Mouse (Mus musculus) cerebellum, postnatal 25 days (tissue): Measurements from ENCODE around the gene Taok1.
"Not testable (repeated sequence)": the region's sequence is repeated elsewhere in the genome, so short reads cannot be mapped to it uniquely, and the experiment has no call there.

Experiments used
- DNase-seq, 2 experiments: peaks; one replicate each; pipeline ENCODE4 v3.0.0; 2021; ENCODE audit warnings: mixed read lengths in 2 of 2

Taok1 gene

GRCm38 (mm10) chr11:77545261-77545660 lies 62.4 kb downstream of the Taok1 start:
- no peak for DNase-seq

GRCm38 (mm10) chr11:77532202-77532846 lies 75.3 kb downstream of the Taok1 start:
- no peak for DNase-seq

GRCm38 (mm10) chr11:77530862-77531261 lies 76.8 kb downstream of the Taok1 start:
- DNase-seq: no peak

DNA sequence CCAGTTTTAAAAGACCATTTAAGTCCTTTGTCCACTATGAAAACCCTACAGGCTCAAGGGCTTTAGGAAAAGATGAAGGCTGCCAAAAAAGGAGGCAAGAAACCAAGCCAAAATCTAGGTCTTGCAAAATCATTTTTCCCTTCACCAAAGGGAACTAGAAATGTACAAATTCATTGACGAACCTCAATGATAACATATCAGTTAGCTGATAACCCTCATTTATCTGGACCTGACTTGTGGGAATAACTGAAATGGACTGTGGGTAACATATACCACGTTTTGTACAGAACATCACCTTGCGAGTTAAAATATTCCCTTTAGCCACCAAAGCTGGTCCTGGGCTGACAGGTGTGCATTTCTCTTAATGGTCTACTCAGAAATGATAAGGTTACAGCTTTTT lies 78.0 kb downstream of the Taok1 start:
- no peak for DNase-seq

DNA sequence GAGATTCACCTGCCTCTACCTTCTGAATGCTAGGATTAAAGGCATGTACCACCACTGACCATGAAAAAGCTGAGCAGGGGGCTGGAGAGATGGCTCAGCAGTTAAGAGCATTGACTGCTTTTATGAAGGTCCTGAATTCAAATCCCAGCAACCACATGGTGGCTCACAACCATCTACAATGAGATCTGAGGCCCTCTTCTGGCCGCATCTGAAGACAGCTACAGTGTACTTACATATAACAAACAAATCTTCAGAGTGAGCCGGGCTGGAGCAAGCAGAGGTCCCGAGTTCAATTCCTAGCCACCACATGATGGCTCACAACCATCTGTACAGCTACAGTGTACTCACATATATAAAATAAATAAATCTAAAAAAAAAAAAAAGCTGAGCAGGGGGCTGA lies 79.2 kb downstream of the Taok1 start:
- not testable (repeated sequence) for DNase-seq

GRCm38 (mm10) chr11:77525804-77526486 lies 81.7 kb downstream of the Taok1 start:
- no peak for DNase-seq

- DNase-seq: peak in 1 of 2 experiments; percentile 12
Measured at GRCm38 (mm10) chr11:77520601-77521529, 86.8 kb downstream of the Taok1 start.

GRCm38 (mm10) chr11:77519043-77519442 lies 88.6 kb downstream of the Taok1 start, which contains the start of gene Gm10392:
TSS of gene Gm10392 (minus strand) at chr11:77519198.
- DNase-seq: peak in 1 of 2 experiments; percentile 7

- DNase-seq: peak in 1 of 2 experiments; percentile 10
Measured at GRCm38 (mm10) chr11:77518051-77518798, 89.4 kb downstream of the Taok1 start.

DNA sequence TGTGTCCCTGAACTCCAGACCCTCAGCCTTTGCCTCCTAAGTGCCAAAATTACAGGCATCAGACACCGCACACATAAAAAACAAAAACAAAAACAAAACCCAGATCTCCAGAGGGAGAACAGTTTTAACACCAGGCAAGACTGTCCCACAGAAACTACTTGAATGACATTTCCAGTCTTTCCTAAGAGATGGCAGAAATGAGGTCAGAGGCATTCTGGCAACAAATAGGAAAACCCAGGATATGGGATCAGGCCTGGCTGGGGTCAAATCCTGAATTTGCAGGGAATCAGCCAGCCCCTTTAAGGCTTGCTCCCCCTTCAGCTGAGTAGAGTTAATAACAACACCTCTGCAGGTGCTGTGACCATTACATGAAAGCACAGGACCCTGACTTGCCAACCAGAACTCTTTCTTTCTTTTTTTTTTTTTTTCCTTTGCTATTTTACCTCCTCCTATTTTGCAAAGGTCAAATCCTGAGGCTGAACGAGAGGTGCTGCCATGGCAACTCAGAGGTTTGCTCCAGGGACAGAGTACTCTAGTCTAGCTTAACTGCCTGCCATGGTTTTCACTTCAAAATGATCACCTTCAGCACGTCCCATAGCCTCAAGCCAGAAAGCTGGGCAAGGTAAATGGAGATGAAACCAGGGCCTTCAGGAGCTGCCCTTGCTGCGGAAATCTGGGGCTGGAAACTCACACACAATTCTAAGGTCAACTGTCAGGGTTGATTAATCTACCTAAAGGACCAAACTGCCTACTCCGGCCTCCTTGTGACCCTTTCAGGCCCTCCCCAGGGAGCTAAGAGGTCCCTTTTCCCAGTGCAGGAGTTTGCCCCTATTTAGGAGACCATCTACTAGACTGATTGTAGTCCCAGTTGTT lies 90.8 kb downstream of the Taok1 start:
- no peak for DNase-seq

DNA sequence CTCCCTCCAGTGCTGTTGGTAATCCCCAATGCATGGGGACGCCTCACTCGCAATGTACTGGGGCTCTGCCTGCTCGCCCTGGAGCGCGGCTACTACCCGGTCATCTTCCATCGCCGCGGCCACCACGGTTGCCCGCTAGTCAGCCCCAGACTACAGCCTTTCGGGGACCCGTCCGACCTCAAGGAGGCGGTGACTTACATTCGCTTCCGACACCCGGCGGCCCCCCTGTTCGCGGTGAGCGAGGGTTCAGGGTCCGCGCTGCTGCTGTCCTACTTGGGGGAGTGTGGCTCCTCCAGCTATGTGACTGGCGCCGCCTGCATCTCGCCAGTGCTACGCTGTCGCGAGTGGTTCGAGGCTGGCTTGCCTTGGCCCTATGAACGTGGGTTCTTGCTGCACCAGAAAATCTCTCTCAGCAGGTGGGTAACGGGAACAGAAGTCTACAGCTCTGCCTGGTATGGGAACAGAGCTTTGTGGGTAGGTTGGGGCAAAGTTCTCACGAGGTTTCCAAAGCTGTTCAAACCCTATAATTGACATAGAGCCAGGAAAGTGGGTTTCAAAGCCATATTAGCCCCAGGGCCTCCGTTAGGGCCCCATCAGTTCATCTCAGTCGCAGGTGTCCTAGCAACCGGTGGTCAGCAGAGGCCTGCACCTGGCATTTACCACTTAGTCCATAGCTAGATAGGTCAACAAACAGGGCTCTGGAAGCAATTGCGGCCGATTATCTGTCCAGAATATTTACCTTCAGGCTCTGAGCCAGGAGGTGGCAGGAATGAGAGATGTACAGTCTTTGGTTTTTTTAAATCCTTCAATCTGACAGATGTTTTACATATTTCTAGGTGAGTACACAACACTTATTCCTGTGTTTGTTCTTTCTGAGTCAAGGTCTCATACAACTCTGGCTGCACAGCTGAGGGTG lies 91.7 kb downstream of the Taok1 start, which contains the start of gene Trp53i13:
Gene Trp53i13, minus strand, starts transcription at position 344 of the 916 bp plus-strand sequence.
- no peak for DNase-seq

DNA sequence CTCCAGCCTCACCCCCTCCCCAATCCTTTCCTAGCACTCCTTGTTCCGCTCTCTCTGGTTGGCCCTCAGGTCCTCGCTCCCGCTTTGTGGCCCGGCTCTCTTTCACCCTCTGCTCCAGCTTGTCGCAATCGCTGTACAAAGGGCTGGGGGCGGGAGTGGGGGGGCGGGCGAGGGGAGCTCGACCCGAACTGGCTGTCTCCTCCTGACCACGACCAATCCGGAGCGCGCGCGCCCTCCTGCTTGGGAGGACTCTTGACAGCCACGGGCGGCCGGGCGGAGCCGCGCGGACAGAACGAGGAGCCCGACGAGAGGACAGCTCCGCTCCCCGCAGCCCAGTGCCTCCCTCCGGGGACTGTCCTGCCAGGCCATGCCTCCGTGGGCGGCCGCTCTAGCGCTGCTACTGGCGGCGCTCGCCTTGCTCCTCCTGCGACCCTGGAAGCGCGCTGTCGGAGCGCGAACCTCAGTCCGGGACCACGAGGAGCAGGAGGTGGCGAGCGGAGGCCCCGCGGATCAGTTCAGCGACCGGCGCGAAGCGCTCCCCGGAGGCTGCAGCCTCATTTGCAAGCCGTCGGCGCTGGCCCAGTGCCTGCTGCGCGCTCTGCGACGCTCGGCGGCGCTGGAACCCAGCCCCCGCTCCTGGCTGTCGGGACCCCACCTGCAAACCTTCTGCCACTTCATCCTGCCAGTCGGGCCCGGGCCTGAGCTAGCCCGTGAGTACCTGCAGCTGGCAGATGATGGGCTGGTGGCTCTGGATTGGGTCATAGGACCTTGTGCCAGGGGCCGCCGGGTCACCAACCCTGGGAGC lies 92.6 kb downstream of the Taok1 start, which contains the start of gene Abhd15:
Gene Abhd15, plus strand, starts transcription at position 290 of the 805 bp plus-strand sequence.
- DNase-seq: peak; percentile 64 to 71

DNA sequence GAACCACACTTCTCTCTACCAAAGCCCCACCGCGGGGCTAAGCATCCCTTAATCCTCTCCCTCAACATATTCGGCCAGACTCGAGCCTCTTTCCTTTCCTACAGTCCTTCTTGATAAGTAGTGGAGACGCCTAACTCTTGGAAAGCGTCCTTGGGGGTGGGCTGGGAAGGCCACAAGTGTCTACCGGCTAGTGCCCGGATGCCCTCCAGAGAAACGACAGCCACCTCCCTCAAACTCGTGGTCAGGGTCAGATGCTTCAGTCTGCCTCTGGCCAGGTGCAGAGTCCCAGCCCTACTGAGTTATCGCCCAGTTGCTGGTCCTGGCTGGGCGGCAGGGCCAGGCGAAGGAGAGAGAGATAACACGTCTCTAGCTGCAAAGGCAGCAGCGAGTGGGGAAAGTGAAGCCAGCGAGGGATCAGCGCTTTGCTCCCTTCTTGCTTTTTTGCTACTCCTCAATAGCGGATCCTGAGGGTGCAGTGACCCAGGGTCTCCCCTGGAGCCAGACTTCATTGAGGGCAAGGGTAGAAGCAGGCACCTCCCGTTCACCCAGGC lies 93.3 kb downstream of the Taok1 start:
- DNase-seq: peak in 1 of 2 experiments; percentile 24

DNA sequence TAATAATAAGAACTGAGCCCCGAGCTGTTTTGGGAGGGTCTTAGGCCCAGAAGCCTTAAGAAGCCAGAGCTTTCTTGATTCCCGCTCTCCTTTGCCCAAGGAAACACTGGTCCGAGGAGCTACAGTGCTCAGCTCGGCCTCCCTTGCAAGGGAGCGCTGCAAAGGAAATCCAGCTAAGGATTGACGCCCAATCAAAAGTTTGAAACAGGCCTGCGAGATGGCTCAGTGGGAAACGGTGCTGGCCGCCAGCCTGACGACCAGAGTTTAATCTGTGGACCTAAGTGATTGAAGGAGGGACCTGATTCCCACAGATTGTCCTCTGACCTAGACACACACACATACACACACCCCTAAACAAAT lies 93.8 kb downstream of the Taok1 start:
- DNase-seq: peak in 1 of 2 experiments; percentile 17

DNA sequence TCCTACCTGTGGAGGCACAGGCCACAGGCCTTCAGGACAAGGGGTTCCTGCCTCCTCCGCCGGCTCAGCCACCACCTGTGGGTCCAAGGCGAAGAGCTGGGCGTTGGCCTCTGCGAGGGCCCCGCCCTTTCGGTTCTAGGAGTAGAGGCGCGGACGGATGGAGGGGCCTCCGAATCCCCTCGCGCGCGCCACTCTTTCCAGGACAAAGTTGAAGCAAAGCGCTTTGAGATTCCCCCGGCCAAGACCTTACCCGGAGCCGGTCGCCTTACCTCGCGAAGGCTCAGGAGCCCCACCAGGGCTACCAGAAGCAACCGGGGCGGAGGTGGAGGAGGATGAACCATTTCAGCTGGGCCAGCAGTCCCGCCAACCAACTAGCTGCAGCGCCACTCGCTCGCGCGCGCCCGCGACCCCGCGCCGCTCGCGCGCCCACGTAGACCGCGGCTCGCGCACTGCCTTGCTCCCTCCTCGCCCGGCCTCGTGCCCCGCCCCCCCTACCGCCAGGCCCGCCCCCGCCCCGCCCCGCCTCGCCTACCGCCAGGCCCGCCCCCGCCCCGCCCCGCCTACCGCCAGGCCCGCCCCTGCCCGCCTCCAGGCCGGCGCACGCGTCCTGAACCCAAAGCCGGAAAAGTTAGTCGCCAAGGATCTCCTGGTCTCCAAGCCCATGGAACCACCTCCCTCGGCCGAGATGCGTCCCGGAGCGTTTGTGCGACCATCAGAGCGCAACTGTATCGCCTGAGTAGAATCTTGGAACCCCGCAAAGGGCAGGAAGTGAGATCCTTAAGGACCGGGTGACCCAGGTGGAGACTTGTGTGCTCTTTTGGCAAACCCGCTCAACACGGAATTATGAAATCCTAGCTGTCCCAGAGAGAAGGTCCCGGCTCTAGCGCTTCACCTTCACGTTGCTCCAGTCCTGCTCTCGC lies 94.5 kb downstream of the Taok1 start:
- peak; percentile 85 to 94 for DNase-seq

GRCm38 (mm10) chr11:77511336-77511735 lies 96.3 kb downstream of the Taok1 start:
- no peak for DNase-seq
